Mouse (Mus musculus): ENCODE measurements around the gene Skap1. TPM values are rescaled to one million over a fixed set of nuclear protein-coding genes. Genes with fewer than 3 reads are reported as not detected.

Skap1 gene
- total RNA-seq, 2 experiments from 2014 or later, result 0.24 TPM; not detected in 1

GRCm38 (mm10) chr11:96465426-96466056 is 1.1 kb downstream of the Skap1 start:
- DNase-seq, result no peak

GRCm38 (mm10) chr11:96466382-96466781 is 2.0 kb downstream of the Skap1 start:
- no peak for DNase-seq

- no peak for DNase-seq
Measured at GRCm38 (mm10) chr11:96466987-96467386, 2.6 kb downstream of the Skap1 start.

GRCm38 (mm10) chr11:96468048-96468745 is 3.8 kb downstream of the Skap1 start:
- DNase-seq, result no peak

- DNase-seq, result no peak
Measured at GRCm38 (mm10) chr11:96482711-96483110, 18.3 kb downstream of the Skap1 start.

GRCm38 (mm10) chr11:96483179-96483578 is 18.8 kb downstream of the Skap1 start:
- DNase-seq, result no peak

- no peak for DNase-seq
Measured at GRCm38 (mm10) chr11:96498481-96498880, 34.1 kb downstream of the Skap1 start.

GRCm38 (mm10) chr11:96501042-96501441 is 36.6 kb downstream of the Skap1 start:
- no peak for DNase-seq

- no peak for DNase-seq
Measured at GRCm38 (mm10) chr11:96502948-96503347, 38.6 kb downstream of the Skap1 start.

- DNase-seq, result no peak
Measured at GRCm38 (mm10) chr11:96504509-96505119, 40.2 kb downstream of the Skap1 start.

- DNase-seq, result no peak
Measured at GRCm38 (mm10) chr11:96505841-96506240, 41.4 kb downstream of the Skap1 start.

GRCm38 (mm10) chr11:96515164-96515563 is 50.8 kb downstream of the Skap1 start:
- no peak for DNase-seq

GRCm38 (mm10) chr11:96524541-96524940 is 60.1 kb downstream of the Skap1 start:
- DNase-seq, result no peak

- no peak for DNase-seq
Measured at GRCm38 (mm10) chr11:96526137-96526621, 61.8 kb downstream of the Skap1 start.

- no peak for DNase-seq
Measured at GRCm38 (mm10) chr11:96531757-96532433, 67.5 kb downstream of the Skap1 start.

- no peak for DNase-seq
Measured at GRCm38 (mm10) chr11:96534531-96534930, 70.1 kb downstream of the Skap1 start.

- no peak for DNase-seq
Measured at GRCm38 (mm10) chr11:96536146-96536545, 71.8 kb downstream of the Skap1 start.

GRCm38 (mm10) chr11:96542003-96542402 is 77.6 kb downstream of the Skap1 start:
- no peak for DNase-seq

- no peak for DNase-seq
Measured at GRCm38 (mm10) chr11:96542561-96542960, 78.2 kb downstream of the Skap1 start.

- no peak for DNase-seq
Measured at GRCm38 (mm10) chr11:96546428-96546827, 82.0 kb downstream of the Skap1 start.

GRCm38 (mm10) chr11:96550960-96551703 is 86.7 kb downstream of the Skap1 start:
- DNase-seq, result no peak

- DNase-seq, result no peak
Measured at GRCm38 (mm10) chr11:96553091-96553490, 88.7 kb downstream of the Skap1 start.

All from gastrocnemius, postnatal 25 days (tissue).